Mouse (Mus musculus): Measurements from ENCODE around the gene Lpin3.

- TF ChIP-seq GATA1 (IDR thresholded peaks at IDR 0.05; ENCODE audit: borderline replicate concordance, low read length): no peak
- TF ChIP-seq FLI1 (IDR thresholded peaks at IDR 0.05; ENCODE audit: low read length): no peak
These were observed 72.8 kb downstream of the Lpin3 start for GRCm38 (mm10) chr2:160953131-160953873.

Data from megakaryocyte, embryonic 14.5 days (primary cell).